Mouse (Mus musculus) C2C12 (cell line): ENCODE measurements at regions not wholly inside any gene's neighbourhood (a gene's known extent, or its start where the extent isn't known, plus 50 kb on each side); places are given as distances from the start of the nearest gene placed in this dataset.

Source experiments
- CEBPB ChIP-seq: IDR thresholded peaks from one replicate; pipeline ENCODE4 v1.6.1; 2011; ENCODE audit warnings: low read depth, mild to moderate bottlenecking, control low read depth, moderate library complexity
- CTCF ChIP-seq: IDR thresholded peaks from one replicate; pipeline ENCODE4 v1.5.1; 2011; ENCODE audit not compliant: control insufficient read depth, insufficient read depth, insufficient read length
- FOSL1 ChIP-seq: IDR thresholded peaks from one replicate; pipeline ENCODE4 v1.8.0; 2011; ENCODE audit warnings: mild to moderate bottlenecking, low read length; ENCODE audit not compliant: poor library complexity, insufficient read depth, severe bottlenecking
- MAX ChIP-seq: IDR thresholded peaks from one replicate; pipeline ENCODE4 v1.6.1; 2011; ENCODE audit warnings: mild to moderate bottlenecking, control low read depth
- MYOD1 ChIP-seq: IDR thresholded peaks from one replicate; pipeline ENCODE4 v1.6.1; 2011; ENCODE audit warnings: low read depth; ENCODE audit not compliant: control insufficient read depth, insufficient read length
- MYOG ChIP-seq: IDR thresholded peaks from one replicate; pipeline ENCODE4 v1.6.1; 2011; ENCODE audit not compliant: control insufficient read depth, insufficient read length; ENCODE audit errors: extremely low read depth
- USF1 ChIP-seq: IDR thresholded peaks from one replicate; pipeline ENCODE4 v1.6.1; 2011; ENCODE audit warnings: low read depth, mild to moderate bottlenecking, control low read depth, moderate library complexity

GRCm38 (mm10) chr4:18744241-18744640, 861.0 kb upstream of the Gm12353 start:
- no peak for TF ChIP-seq USF1
- no peak for TF ChIP-seq CTCF
- TF ChIP-seq CEBPB: no peak
- no peak for TF ChIP-seq MYOD1
- no peak for TF ChIP-seq FOSL1
- no peak for TF ChIP-seq MAX
- TF ChIP-seq MYOG: no peak
